ENCODE assay signal across 7 mouse cellular contexts in the genomic region with DNA sequence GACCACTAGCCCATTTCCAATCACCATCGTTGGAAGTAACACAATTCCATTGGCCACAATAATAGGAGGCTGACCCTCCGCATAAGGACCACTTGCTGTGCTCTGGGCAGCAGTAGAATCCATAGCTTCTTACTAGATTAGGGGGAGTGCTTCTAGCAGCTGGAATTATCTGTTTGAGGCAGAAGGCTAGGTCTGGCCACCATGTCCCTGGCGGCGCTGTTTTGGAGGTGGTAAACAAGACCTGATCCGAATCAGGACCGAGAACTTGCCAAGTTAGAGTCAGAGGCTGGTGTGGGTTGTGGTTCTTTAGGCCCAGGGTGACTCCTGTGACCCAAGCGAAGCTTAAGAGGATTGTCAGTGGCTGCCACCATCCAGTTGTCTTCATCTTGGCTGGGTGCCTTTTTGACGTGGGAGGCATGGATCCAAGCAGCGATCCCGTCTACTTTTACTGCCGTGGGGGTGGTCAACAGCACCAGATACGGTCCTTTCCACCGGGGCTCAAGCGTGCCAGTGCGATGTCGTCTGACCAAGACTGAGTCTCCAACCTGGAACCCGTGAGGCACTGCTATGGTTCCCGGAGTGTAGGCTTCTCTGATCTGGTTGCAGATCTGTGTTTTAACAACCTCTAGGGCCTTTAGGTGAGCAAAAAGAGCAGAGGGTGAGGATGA. TPM values are rescaled to one million over a fixed set of nuclear protein-coding genes. Genes with fewer than 3 reads are reported as not detected.
DNase-seq lines count a peak whose midpoint lies in the region; ATAC-seq and TF ChIP-seq lines count a peak whose summit lies in the region.

No protein-coding gene starts in this region.

- no peaks in the 10 kb centered on the region for H3K27me3 ChIP-seq in neural tube, embryonic 11.5 days (ENCODE audit: control insufficient read depth, insufficient read depth, low read length)
- no peaks in the 10 kb centered on the region for H3K27me3 ChIP-seq in cerebellum, adult 2 months (ENCODE audit: control insufficient read depth, insufficient read depth, low read length)
- no peaks in the 10 kb centered on the region for H3K27me3 ChIP-seq in forebrain, embryonic 13.5 days
- H3K27me3 ChIP-seq in kidney, postnatal 0 days (ENCODE audit: insufficient read depth, low read length): no peaks in the 10 kb centered on the region
- H3K27me3 ChIP-seq in midbrain, embryonic 16.5 days (ENCODE audit: control insufficient read depth, insufficient read depth, low read depth, low read length): no peaks in the 10 kb centered on the region

- H3K4me3 ChIP-seq in neural tube, embryonic 11.5 days (ENCODE audit: low read depth, low read length): peak overlapping the region; percentile 76; the same call in 1 of the 2 replicates
- no peak overlapping the region for H3K4me3 ChIP-seq in cerebellum, adult 2 months (replicated peaks; ENCODE audit: insufficient read depth, low read depth, low read length)
- peak overlapping the region; percentile 77 for H3K4me3 ChIP-seq in forebrain, embryonic 13.5 days
- H3K4me3 ChIP-seq in kidney, postnatal 0 days (replicated peaks; ENCODE audit: low read depth, low read length): peak overlapping the region; percentile 87; the same call in 1 of the 2 replicates
- H3K4me3 ChIP-seq in midbrain, embryonic 16.5 days (ENCODE audit: low read depth, low read length): peak overlapping the region; percentile 85

- H3K4me2 ChIP-seq in neural tube, embryonic 11.5 days (ENCODE audit: low read depth): peak overlapping the region; percentile 85
- H3K4me2 ChIP-seq in forebrain, embryonic 13.5 days: peak overlapping the region; percentile 83
- H3K4me2 ChIP-seq in kidney, postnatal 0 days (ENCODE audit: low read length): peak overlapping the region; percentile 58; the same call in 1 of the 2 replicates
- H3K4me2 ChIP-seq in midbrain, embryonic 16.5 days (ENCODE audit: low read length): peak overlapping the region; percentile 98

- peaks cover 4% of the 10 kb centered on the region for H3K36me3 ChIP-seq in neural tube, embryonic 11.5 days (ENCODE audit: control insufficient read depth, insufficient read depth, low read length)
- peaks cover 55% of the 10 kb centered on the region for H3K36me3 ChIP-seq in forebrain, embryonic 13.5 days (ENCODE audit: poor library complexity, severe bottlenecking)
- 0 out of 2 replicates have a peak, but pooled peaks cover 4% of the 10 kb centered on the region for H3K36me3 ChIP-seq in kidney, postnatal 0 days (ENCODE audit: insufficient read depth, low read length)
- no peaks in the 10 kb centered on the region for H3K36me3 ChIP-seq in midbrain, embryonic 16.5 days (ENCODE audit: control insufficient read depth, insufficient read depth, low read length)

- no peak for ATAC-seq in neural tube, embryonic 11.5 days (ENCODE audit: insufficient read depth, low FRiP score, low TSS enrichment)
- no peak for ATAC-seq in forebrain, embryonic 13.5 days
- no peak for ATAC-seq in kidney, postnatal 0 days (replicated peaks; ENCODE audit: low FRiP score, low read depth)
- ATAC-seq in midbrain, embryonic 16.5 days: no peak; the same call in 1 of the 2 replicates

- DNase-seq in neural tube, embryonic 11.5 days (ENCODE audit: low spot score): peak; percentile 12
- no peak for DNase-seq in neural tube, embryonic 10.5 days (ENCODE audit: extremely low spot score, low spot score)
- DNase-seq in cerebellum, adult 2 months: peak; percentile 31 to 35
- no peak for DNase-seq in kidney, postnatal 0 days (ENCODE audit: low spot score)
- no peak for DNase-seq in retina, embryonic 14.5 days (ENCODE audit: low spot score)

- no peak overlapping the region for H3K27ac ChIP-seq in neural tube, embryonic 11.5 days (ENCODE audit: low read depth, low read length)
- H3K27ac ChIP-seq in cerebellum, adult 2 months (ENCODE audit: insufficient read depth, low read length): no peak overlapping the region
- H3K27ac ChIP-seq in forebrain, embryonic 13.5 days: no peak overlapping the region
- no peak overlapping the region for H3K27ac ChIP-seq in kidney, postnatal 0 days
- H3K27ac ChIP-seq in midbrain, embryonic 16.5 days (ENCODE audit: low read length): no peak overlapping the region

- TF ChIP-seq CTCF in cerebellum, adult 2 months (IDR thresholded peaks at IDR 0.05; ENCODE audit: borderline replicate concordance, insufficient read depth, low read depth, low read length): no peak
- no peak for TF ChIP-seq CTCF in kidney, postnatal 0 days (IDR thresholded peaks at IDR 0.05; ENCODE audit: low read depth)

- TF ChIP-seq POLR2A in cerebellum, adult 2 months (IDR thresholded peaks at IDR 0.05; ENCODE audit: borderline replicate concordance, insufficient read depth, low read length): no peak

- peaks cover 4% of the 10 kb centered on the region for H3K4me1 ChIP-seq in neural tube, embryonic 11.5 days (ENCODE audit: control insufficient read depth, insufficient read depth, low read length)
- no peaks in the 10 kb centered on the region for H3K4me1 ChIP-seq in cerebellum, adult 2 months (ENCODE audit: control insufficient read depth, insufficient read depth, low read length)
- H3K4me1 ChIP-seq in forebrain, embryonic 13.5 days: peaks cover 15% of the 10 kb centered on the region
- no peaks in the 10 kb centered on the region for H3K4me1 ChIP-seq in kidney, postnatal 0 days (replicated peaks; ENCODE audit: insufficient read depth, low read length)
- peaks cover 4% of the 10 kb centered on the region for H3K4me1 ChIP-seq in midbrain, embryonic 16.5 days (ENCODE audit: control insufficient read depth, insufficient read depth, low read length)

- no peak overlapping the region for H3K9ac ChIP-seq in neural tube, embryonic 11.5 days (ENCODE audit: low read length)
- H3K9ac ChIP-seq in forebrain, embryonic 13.5 days: 0 out of 2 replicates have a peak overlapping the region, but pooled peaks have one; percentile 38
- no peak overlapping the region for H3K9ac ChIP-seq in kidney, postnatal 0 days (ENCODE audit: low read depth, low read length)
- H3K9ac ChIP-seq in midbrain, embryonic 16.5 days (ENCODE audit: low read depth, low read length): no peak overlapping the region

- H3K9me3 ChIP-seq in neural tube, embryonic 11.5 days (ENCODE audit: control insufficient read depth, low read length): peaks cover 5% of the 10 kb centered on the region
- peaks cover 32% of the 10 kb centered on the region for H3K9me3 ChIP-seq in forebrain, embryonic 13.5 days (replicated peaks)
- H3K9me3 ChIP-seq in kidney, postnatal 0 days (replicated peaks; ENCODE audit: low read length): 0 out of 2 replicates have a peak, but pooled peaks cover 6% of the 10 kb centered on the region
- peaks cover 15% of the 10 kb centered on the region for H3K9me3 ChIP-seq in midbrain, embryonic 16.5 days (replicated peaks; ENCODE audit: control insufficient read depth, low read length, poor library complexity, severe bottlenecking)

- WGBS in neural tube, embryonic 11.5 days: 94% methylated on average over 18 of the region's 18 CpGs
- 95% methylated on average over 18 of the region's 18 CpGs for WGBS in cerebellum, adult 2 months
- 97% methylated on average over 18 of the region's 18 CpGs for WGBS in forebrain, embryonic 13.5 days
- 97% methylated on average over 18 of the region's 18 CpGs for WGBS in kidney, postnatal 0 days
- 98% methylated on average over 18 of the region's 18 CpGs for WGBS in midbrain, embryonic 16.5 days

RNA-seq across cellular contexts. Expression of a gene that starts 1.1 kb away (rescaled TPM):
- polyA plus RNA-seq in neural tube, embryonic 11.5 days (2014; fragmentation: Nextera tagmentation; extraction: Ambion mirVana): 38.0 and 41.3 TPM in 2 replicates
- 3.7 and 4.1 TPM in 2 replicates for polyA plus RNA-seq in cerebellum, adult 2 months (2012; rRNA removed)
- 30.7 and 39.1 TPM in 2 replicates for polyA plus RNA-seq in forebrain, embryonic 13.5 days (2015; fragmentation: Nextera tagmentation; extraction: Ambion mirVana)
- polyA plus RNA-seq in kidney, postnatal 0 days (2015; fragmentation: Nextera tagmentation; extraction: Ambion mirVana): 12.7 and 15.7 TPM in 2 replicates
- polyA plus RNA-seq in midbrain, embryonic 16.5 days (2015; fragmentation: Nextera tagmentation; extraction: Ambion mirVana): 6.2 and 8.9 TPM in 2 replicates

Comparison
In these comparisons a context has a peak if more than half of its experiments do, and no peak if none do; other contexts are left out.
1. DNase-seq: peak in neural tube, embryonic 11.5 days (single experiment) and cerebellum, adult 2 months (2 of 2); none in neural tube, embryonic 10.5 days (single experiment), kidney, postnatal 0 days (single experiment) and retina, embryonic 14.5 days (single experiment).
2. Peak in every context shown above with its lines, with median percentiles within 50 percentile points of each other: H3K4me2 ChIP-seq.